Mouse (Mus musculus): Measurements from ENCODE around the gene Tmem211. TPM values are rescaled to one million over a fixed set of nuclear protein-coding genes. Genes with fewer than 3 reads are reported as not detected.
A peak's percentile ranks its signal among the peaks of the same experiment; 100 is the strongest.

The Tmem211 gene
- total and polyA plus RNA-seq, 2 experiments from 2014 or later: 0.10 to 0.16 TPM

DNA sequence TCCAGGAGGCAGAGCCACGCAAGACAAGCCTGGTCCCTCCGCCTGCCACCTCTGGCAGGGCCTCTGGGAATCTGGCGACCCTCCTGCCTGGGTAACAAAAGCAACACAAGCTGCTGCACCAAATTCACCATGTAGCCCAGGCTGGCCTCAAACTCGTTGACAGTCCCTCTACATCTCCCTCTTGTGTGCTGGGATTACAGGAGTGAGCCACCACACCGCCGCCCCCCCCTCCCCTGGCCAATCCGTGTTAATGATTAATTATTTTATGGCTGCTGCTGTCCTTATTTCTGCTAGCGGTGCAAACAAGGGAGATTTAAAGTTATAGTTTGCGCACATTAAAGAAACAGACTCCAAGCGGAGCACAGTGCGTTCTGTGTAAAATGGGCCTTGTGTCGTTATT, 9.6 kb upstream of the Tmem211 start:
- no peak overlapping the region for H3K9ac ChIP-seq (replicated peaks; ENCODE audit: low read length)
- DNase-seq (ENCODE audit: low spot score) (no peak), ATAC-seq (no peak)
- no peak overlapping the region for H3K4me2 ChIP-seq (ENCODE audit: low read depth, low read length)
- no peak overlapping the region for H3K4me3 ChIP-seq (ENCODE audit: low read length)
- no peaks in the 10 kb centered on the region for H3K27me3 ChIP-seq (ENCODE audit: insufficient read depth, low read length)
- 72% methylated on average over 12 of the region's 12 CpGs for WGBS
- no peaks in the 10 kb centered on the region for H3K36me3 ChIP-seq (ENCODE audit: insufficient read depth, low read length)
- no peak overlapping the region for H3K27ac ChIP-seq
- TF ChIP-seq CTCF (IDR thresholded peaks at IDR 0.05; ENCODE audit: low read depth): no peak
- no peaks in the 10 kb centered on the region for H3K4me1 ChIP-seq (ENCODE audit: insufficient read depth, low read length)
- H3K9me3 ChIP-seq (ENCODE audit: low read length): no peaks in the 10 kb centered on the region

DNA sequence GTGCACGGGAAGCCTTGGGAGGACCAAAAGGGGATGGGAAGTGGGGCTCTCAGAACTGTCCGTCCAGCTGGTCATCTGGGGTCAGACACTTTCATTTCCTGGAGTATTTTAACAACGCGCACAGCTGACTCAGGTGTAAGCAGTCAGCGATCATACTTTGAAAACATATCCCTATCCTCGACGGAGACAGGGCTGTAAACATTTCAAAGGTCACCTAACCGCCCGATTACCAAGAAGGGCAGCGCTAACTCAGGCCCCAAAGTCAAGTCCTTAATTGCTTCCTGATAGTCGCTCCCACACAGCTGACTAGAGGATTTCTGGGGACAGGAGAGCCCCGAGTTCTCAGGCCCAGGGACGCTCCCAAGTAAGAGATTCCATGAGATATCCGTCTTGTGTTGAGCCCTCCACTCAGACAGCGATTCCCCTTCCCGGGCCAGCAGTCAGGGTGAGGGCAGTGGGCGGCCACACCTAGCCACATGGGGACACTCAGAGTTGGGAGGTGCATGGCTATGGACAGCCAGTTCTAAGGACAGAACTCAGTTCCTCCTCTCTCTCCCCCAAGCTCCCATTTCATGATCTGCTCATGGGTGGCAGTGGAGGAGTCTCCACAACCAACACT, 8.0 kb upstream of the Tmem211 start:
- H3K9me3 ChIP-seq (ENCODE audit: low read length): no peaks in the 10 kb centered on the region
- no peaks in the 10 kb centered on the region for H3K36me3 ChIP-seq (ENCODE audit: insufficient read depth, low read length)
- H3K27me3 ChIP-seq (ENCODE audit: insufficient read depth, low read length): no peaks in the 10 kb centered on the region
- WGBS: 79% methylated on average over 17 of the region's 17 CpGs
- H3K27ac ChIP-seq: no peak overlapping the region
- H3K4me2 ChIP-seq (ENCODE audit: low read depth, low read length): no peak overlapping the region
- no peak for DNase-seq (ENCODE audit: low spot score)
- H3K9ac ChIP-seq (replicated peaks; ENCODE audit: low read length): no peak overlapping the region
- no peaks in the 10 kb centered on the region for H3K4me1 ChIP-seq (ENCODE audit: insufficient read depth, low read length)
- ATAC-seq: no peak
- TF ChIP-seq CTCF (IDR thresholded peaks at IDR 0.05; ENCODE audit: low read depth): no peak
- H3K4me3 ChIP-seq (ENCODE audit: low read length): no peak overlapping the region

DNA sequence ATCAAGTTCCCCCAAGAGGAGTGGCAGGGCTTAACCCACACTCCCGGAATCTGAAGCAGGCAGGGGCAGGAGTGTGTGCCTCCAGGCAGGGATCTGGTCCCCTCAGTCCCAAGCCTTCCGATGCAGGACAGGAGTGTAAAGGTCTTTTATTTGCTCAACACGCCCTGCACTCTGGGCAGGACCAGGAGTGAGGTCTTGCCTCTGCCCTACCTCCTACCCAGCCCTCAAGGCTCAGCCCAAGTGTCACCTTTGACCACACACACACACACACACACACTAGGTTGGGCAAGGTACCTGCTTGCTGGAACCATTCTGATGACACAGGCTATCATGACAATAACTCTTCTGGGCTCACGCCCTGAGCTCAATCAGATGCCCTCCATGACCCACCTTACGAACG, 7.3 kb upstream of the Tmem211 start:
- H3K27ac ChIP-seq: no peak overlapping the region
- H3K9me3 ChIP-seq (ENCODE audit: low read length): no peaks in the 10 kb centered on the region
- H3K9ac ChIP-seq (replicated peaks; ENCODE audit: low read length): no peak overlapping the region
- H3K4me3 ChIP-seq (ENCODE audit: low read length): no peak overlapping the region
- H3K4me2 ChIP-seq (ENCODE audit: low read depth, low read length): no peak overlapping the region
- H3K36me3 ChIP-seq (ENCODE audit: insufficient read depth, low read length): no peaks in the 10 kb centered on the region
- no peaks in the 10 kb centered on the region for H3K27me3 ChIP-seq (ENCODE audit: insufficient read depth, low read length)
- no peak for ATAC-seq
- WGBS: 86% methylated on average over 6 of the region's 6 CpGs
- no peaks in the 10 kb centered on the region for H3K4me1 ChIP-seq (ENCODE audit: insufficient read depth, low read length)
- TF ChIP-seq CTCF (IDR thresholded peaks at IDR 0.05; ENCODE audit: low read depth): no peak
- no peak for DNase-seq (ENCODE audit: low spot score)

DNA sequence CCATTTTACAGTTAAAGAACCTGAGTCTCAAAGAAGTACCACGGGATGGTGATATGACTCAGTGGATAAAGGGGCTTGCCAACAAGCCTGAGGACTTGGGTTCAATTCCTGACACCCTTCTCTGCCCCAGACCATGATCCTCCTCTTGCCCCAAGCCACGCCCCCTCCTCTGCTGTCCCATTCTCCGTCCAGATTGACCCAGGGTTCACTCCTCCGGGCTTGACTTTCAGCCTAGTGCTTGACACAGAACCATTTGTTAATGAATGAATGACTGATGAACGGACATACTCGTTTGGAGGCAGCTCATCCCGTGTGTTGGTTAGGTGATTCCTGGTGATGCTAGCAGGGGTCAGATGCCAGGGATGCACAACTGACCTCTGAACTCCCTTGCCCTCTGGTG, 6.8 kb upstream of the Tmem211 start:
- Histone ChIP-seq H3K36me3 (ENCODE audit: insufficient read depth, low read length) (no peaks in the 10 kb centered on the region), H3K9ac (replicated peaks; ENCODE audit: low read length) (no peak overlapping the region), H3K9me3 (ENCODE audit: low read length) (no peaks in the 10 kb centered on the region), H3K4me2 (ENCODE audit: low read depth, low read length) (peak overlapping the region; percentile 94), H3K27me3 (ENCODE audit: insufficient read depth, low read length) (no peaks in the 10 kb centered on the region), H3K4me1 (ENCODE audit: insufficient read depth, low read length) (no peaks in the 10 kb centered on the region), H3K4me3 (ENCODE audit: low read length) (peak overlapping the region; percentile 55; the same call in 1 of the 2 replicates), H3K27ac (no peak overlapping the region)
- 50% methylated on average over 7 of the region's 7 CpGs for WGBS
- no peak for TF ChIP-seq CTCF (IDR thresholded peaks at IDR 0.05; ENCODE audit: low read depth)
- ATAC-seq (no peak), DNase-seq (ENCODE audit: low spot score) (no peak)

DNA sequence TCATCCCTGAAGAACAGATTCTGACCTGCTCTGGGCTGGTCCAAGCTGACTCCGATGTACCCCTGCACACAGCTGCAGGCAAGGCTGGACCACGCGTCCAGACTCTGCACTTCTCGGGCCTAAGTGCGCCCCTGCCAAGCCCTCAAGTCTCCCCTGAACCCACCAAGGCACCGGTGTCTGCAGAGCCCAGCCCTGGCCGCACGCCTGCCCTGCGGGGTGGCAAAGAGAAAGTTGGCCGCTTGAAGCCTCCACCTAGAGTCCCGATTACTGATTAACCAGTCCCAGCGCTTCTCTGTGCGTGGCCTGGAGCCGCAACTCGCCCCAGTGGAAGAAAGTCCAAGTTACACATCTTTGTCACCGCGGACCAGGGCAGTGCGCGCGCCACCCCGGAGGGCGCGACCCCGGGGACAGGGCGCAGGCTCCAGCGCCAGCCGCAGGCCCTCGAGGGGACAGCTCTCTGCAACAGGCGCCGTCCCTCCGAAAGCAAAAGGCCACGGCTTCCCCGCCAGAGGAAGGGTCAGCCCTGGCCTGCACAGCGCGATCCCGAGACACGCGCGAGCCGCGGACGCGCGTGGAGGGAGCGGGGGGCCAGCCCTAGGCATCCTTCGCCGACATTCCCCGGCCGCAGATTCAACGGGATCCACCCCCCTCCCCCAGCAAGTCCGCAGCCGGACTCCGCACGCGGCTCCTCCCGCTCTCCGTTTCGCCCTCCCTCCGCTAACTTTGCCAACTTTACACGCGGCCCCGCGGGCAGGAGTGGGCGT, 6.1 kb upstream of the Tmem211 start:
- H3K9me3 ChIP-seq (ENCODE audit: low read length): no peaks in the 10 kb centered on the region
- H3K4me1 ChIP-seq (ENCODE audit: insufficient read depth, low read length): no peaks in the 10 kb centered on the region
- 1% methylated on average over 60 of the region's 64 CpGs for WGBS
- H3K27me3 ChIP-seq (ENCODE audit: insufficient read depth, low read length): no peaks in the 10 kb centered on the region
- no peak overlapping the region for H3K27ac ChIP-seq
- no peaks in the 10 kb centered on the region for H3K36me3 ChIP-seq (ENCODE audit: insufficient read depth, low read length)
- peak overlapping the region; percentile 55 for H3K4me3 ChIP-seq (ENCODE audit: low read length)
- peak overlapping the region; percentile 56 for H3K9ac ChIP-seq (replicated peaks; ENCODE audit: low read length)
- ATAC-seq (peak; percentile 71), DNase-seq (ENCODE audit: low spot score) (peak; percentile 35)
- peak overlapping the region; percentile 94 for H3K4me2 ChIP-seq (ENCODE audit: low read depth, low read length)
- 0 out of 2 replicates have a peak, but pooled peaks have one; percentile 12 for TF ChIP-seq CTCF (IDR thresholded peaks at IDR 0.05; ENCODE audit: low read depth)

DNA sequence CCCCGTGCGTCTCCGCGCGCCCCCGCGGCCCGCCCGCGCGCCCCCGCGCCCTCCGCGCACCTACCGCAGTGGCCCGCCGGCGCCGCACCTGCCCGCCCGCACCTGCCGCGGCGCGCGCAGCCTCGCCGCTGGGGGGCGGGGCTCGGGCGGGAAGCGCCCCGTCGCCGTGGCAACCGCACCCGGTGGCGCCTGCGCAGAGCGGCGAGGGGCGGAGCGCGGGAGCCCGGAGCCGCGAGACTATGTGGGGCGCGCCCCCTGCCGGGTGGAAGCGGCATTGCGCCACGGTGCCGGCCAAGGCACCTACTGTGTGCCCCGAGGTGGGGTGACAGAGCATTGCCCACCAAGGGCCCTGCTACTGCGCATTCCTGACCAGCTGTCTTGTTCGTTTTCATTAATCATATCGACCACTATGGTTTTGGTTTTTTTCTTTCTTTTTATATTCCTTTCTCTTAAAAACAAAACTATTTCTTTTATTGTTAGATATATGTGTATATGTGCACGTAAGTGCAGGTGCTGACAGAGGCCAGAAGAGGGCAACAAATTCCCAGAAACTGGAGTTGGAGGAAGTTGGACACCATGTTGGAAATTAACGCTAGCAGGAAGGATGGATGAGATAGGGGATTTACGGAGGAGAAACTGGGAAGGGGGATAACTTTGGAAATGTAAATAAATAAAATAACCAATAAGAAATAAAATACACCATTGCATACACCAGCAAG, 5.4 kb upstream of the Tmem211 start, which contains the start of gene 2900026A02Rik:
Gene 2900026A02Rik, minus strand, starts transcription at position 90 of the 719 bp plus-strand sequence.
- Histone ChIP-seq H3K4me1 (ENCODE audit: insufficient read depth, low read length) (peaks cover 4% of the 10 kb centered on the region; the same call in 1 of the 2 replicates), H3K36me3 (ENCODE audit: insufficient read depth, low read length) (no peaks in the 10 kb centered on the region), H3K4me3 (ENCODE audit: low read length) (peak within 1 kb of the TSS; percentile 55), H3K9me3 (ENCODE audit: low read length) (no peaks in the 10 kb centered on the region), H3K9ac (replicated peaks; ENCODE audit: low read length) (peak within 1 kb of the TSS; percentile 56), H3K27ac (no peak within 1 kb of the TSS), H3K27me3 (ENCODE audit: insufficient read depth, low read length) (no peaks in the 10 kb centered on the region), H3K4me2 (ENCODE audit: low read depth, low read length) (peak within 1 kb of the TSS; percentile 94)
- TF ChIP-seq CTCF (IDR thresholded peaks at IDR 0.05; ENCODE audit: low read depth): peak; percentile 76
- DNase-seq (ENCODE audit: low spot score): peak; percentile 90
- ATAC-seq: peak; percentile 72
- WGBS: 8% methylated on average over 60 of the region's 62 CpGs

Data from hindbrain, postnatal 0 days (tissue).